Mouse (Mus musculus): ENCODE data around the gene Ebf1. TPM values are rescaled to one million over a fixed set of nuclear protein-coding genes. Genes with fewer than 3 reads are reported as not detected.

Ebf1 gene
- polyA plus RNA-seq, 1 experiment from 2014 or later, result 13.3 TPM

DNA sequence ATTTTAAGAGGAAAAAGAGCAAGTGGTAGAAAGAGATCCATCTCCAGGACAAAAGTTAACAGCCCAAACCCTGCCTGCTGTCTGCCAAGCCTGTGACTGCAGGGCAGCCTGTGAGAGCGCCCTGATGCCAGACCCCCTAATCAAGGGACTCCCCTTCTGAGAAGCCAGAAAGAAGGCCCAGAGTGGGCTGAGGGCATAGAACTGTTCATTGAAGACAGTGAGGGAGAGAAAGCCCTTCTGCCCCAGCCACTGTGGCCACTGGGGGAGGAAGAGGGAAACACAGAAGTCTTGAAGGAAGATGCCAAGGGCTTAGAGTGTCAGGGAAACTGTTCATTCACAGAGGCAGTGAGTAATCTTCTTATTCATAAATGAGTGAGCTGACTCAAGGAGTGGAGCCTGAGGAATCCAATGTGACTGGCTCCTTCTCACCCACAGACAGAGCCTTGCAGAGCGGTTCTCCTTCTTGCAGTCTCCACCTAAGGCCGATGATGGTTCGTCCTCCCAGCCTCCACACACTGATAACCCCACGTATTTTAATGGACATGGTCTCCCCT lies 195.2 kb downstream of the Ebf1 start:
- Histone ChIP-seq H3K4me3 (ENCODE audit: low read depth, low read length) (no peak overlapping the region), H3K27ac (ENCODE audit: low read length) (no peak overlapping the region), H3K4me2 (replicated peaks; ENCODE audit: low read depth, low read length) (no peak overlapping the region), H3K9me3 (ENCODE audit: control insufficient read depth, low read depth, low read length) (no peaks in the 10 kb centered on the region), H3K4me1 (ENCODE audit: control insufficient read depth, insufficient read depth, low read length) (no peaks in the 10 kb centered on the region), H3K27me3 (ENCODE audit: control insufficient read depth, insufficient read depth, low read length) (no peaks in the 10 kb centered on the region), H3K36me3 (ENCODE audit: control insufficient read depth, insufficient read depth, low read length) (no peaks in the 10 kb centered on the region), H3K9ac (replicated peaks; ENCODE audit: low read depth, low read length) (no peak overlapping the region)
- ATAC-seq (ENCODE audit: insufficient number of reproducible peaks, insufficient read depth, low FRiP score, low read depth), result no peak
- 86% methylated on average over 5 of the region's 5 CpGs for WGBS

DNA sequence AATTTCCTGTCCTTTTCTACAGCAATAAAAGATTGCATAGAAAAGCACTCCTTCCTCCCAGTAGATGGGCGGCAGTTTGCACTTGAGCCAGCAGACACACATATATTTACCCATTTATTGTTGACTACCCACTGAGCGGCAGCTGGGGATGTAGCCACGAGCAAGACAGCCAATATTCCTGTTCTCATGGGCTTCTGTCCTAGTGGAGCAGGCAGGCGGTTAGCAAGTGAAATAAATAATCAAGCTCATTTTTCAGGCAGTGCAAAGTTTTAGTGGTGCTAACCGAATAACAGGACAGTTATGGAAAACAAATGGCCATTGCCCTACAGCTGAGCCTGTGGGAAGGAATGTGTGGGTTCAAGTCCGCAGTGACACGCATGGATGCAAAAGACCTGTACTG lies 196.4 kb downstream of the Ebf1 start:
- H3K4me3 ChIP-seq (ENCODE audit: low read depth, low read length), result no peak overlapping the region
- no peak overlapping the region for H3K4me2 ChIP-seq (replicated peaks; ENCODE audit: low read depth, low read length)
- no peaks in the 10 kb centered on the region for H3K4me1 ChIP-seq (ENCODE audit: control insufficient read depth, insufficient read depth, low read length)
- no peaks in the 10 kb centered on the region for H3K9me3 ChIP-seq (ENCODE audit: control insufficient read depth, low read depth, low read length)
- no peak overlapping the region for H3K27ac ChIP-seq (ENCODE audit: low read length)
- no peak for ATAC-seq (ENCODE audit: insufficient number of reproducible peaks, insufficient read depth, low FRiP score, low read depth)
- no peaks in the 10 kb centered on the region for H3K36me3 ChIP-seq (ENCODE audit: control insufficient read depth, insufficient read depth, low read length)
- WGBS, result 73% methylated on average over 7 of the region's 7 CpGs
- no peaks in the 10 kb centered on the region for H3K27me3 ChIP-seq (ENCODE audit: control insufficient read depth, insufficient read depth, low read length)
- H3K9ac ChIP-seq (replicated peaks; ENCODE audit: low read depth, low read length), result no peak overlapping the region

DNA sequence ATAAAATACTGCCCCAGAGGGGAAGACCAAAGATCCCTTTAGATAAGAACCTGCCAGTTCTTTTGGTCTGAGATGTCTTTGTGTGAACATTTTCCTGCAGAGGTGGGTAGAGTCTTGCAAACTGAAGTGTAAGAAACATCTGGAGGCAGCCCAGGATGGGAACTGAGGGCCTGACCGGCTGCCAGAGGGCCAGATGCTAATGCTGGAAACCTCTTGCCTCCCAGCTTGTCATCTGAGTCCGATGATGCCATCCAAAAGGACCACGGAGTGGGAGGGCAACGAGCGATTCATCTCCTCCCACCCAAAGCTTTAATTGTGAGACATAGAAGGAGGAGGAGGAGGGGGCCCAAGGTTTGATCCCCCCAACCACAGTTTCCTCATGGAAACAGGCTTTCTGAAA lies 197.7 kb downstream of the Ebf1 start:
- H3K4me3 ChIP-seq (ENCODE audit: low read depth, low read length), result no peak overlapping the region
- H3K4me1 ChIP-seq (ENCODE audit: control insufficient read depth, insufficient read depth, low read length), result no peaks in the 10 kb centered on the region
- H3K36me3 ChIP-seq (ENCODE audit: control insufficient read depth, insufficient read depth, low read length), result no peaks in the 10 kb centered on the region
- H3K9ac ChIP-seq (replicated peaks; ENCODE audit: low read depth, low read length), result no peak overlapping the region
- H3K27ac ChIP-seq (ENCODE audit: low read length), result no peak overlapping the region
- no peak for ATAC-seq (ENCODE audit: insufficient number of reproducible peaks, insufficient read depth, low FRiP score, low read depth)
- no peak overlapping the region for H3K4me2 ChIP-seq (replicated peaks; ENCODE audit: low read depth, low read length)
- no peaks in the 10 kb centered on the region for H3K9me3 ChIP-seq (ENCODE audit: control insufficient read depth, low read depth, low read length)
- WGBS, result 84% methylated on average over 5 of the region's 5 CpGs
- H3K27me3 ChIP-seq (ENCODE audit: control insufficient read depth, insufficient read depth, low read length), result no peaks in the 10 kb centered on the region

DNA sequence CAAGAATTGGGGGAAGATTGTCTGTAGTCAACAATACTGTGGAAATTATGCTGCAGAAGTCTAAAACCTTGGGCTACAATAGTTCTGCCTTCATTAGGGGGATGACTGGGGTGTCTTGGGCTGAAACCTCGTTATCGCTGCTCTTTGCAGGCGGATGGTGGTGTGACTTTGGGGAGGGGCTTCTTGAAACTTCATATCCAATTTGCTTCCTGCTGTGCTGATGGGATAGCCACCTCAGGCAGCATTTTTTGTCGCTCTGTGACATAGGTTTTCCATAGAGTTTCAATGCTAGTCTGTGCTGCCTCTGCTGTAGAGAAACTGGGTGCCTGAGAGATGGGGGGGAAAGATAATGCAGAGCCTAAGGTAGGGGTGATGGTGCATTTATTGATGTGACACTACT lies 198.9 kb downstream of the Ebf1 start:
- H3K27me3 ChIP-seq (ENCODE audit: control insufficient read depth, insufficient read depth, low read length), result no peaks in the 10 kb centered on the region
- 80% methylated on average over 4 of the region's 4 CpGs for WGBS

DNA sequence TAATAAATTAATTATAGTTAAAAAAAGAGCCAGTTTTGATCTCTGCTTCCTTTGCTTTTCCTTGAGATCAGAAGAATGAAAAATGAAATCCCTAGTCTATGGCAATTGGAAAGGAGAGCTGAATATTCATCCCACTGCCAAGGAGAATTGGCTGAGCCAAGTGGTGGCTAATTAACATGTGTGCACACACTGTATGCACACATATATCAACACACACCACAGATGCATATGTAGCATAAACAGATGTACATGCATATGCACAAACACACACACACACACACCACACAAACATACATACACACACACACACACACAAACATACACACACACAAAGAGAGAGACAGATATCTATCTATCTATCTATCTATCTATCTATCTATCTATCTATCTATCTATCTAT lies 205.2 kb downstream of the Ebf1 start:
- H3K27me3 ChIP-seq (ENCODE audit: control insufficient read depth, insufficient read depth, low read length), result no peaks in the 10 kb centered on the region
- no peak overlapping the region for H3K27ac ChIP-seq (ENCODE audit: low read length)
- no peak for ATAC-seq (ENCODE audit: insufficient number of reproducible peaks, insufficient read depth, low FRiP score, low read depth)
- H3K36me3 ChIP-seq (ENCODE audit: control insufficient read depth, insufficient read depth, low read length), result no peaks in the 10 kb centered on the region
- no peak overlapping the region for H3K4me2 ChIP-seq (replicated peaks; ENCODE audit: low read depth, low read length)
- H3K4me1 ChIP-seq (ENCODE audit: control insufficient read depth, insufficient read depth, low read length), result no peaks in the 10 kb centered on the region
- H3K9me3 ChIP-seq (ENCODE audit: control insufficient read depth, low read depth, low read length), result no peaks in the 10 kb centered on the region
- no peak overlapping the region for H3K4me3 ChIP-seq (ENCODE audit: low read depth, low read length)
- no peak overlapping the region for H3K9ac ChIP-seq (replicated peaks; ENCODE audit: low read depth, low read length)

More for the DNA sequence above, 198.9 kb downstream of the Ebf1 start:
- Histone ChIP-seq H3K36me3 (ENCODE audit: control insufficient read depth, insufficient read depth, low read length) (no peaks in the 10 kb centered on the region), H3K4me3 (ENCODE audit: low read depth, low read length) (no peak overlapping the region), H3K4me1 (ENCODE audit: control insufficient read depth, insufficient read depth, low read length) (no peaks in the 10 kb centered on the region), H3K9ac (replicated peaks; ENCODE audit: low read depth, low read length) (no peak overlapping the region), H3K27ac (ENCODE audit: low read length) (no peak overlapping the region), H3K9me3 (ENCODE audit: control insufficient read depth, low read depth, low read length) (no peaks in the 10 kb centered on the region), H3K4me2 (replicated peaks; ENCODE audit: low read depth, low read length) (no peak overlapping the region)
- no peak for ATAC-seq (ENCODE audit: insufficient number of reproducible peaks, insufficient read depth, low FRiP score, low read depth)

DNA sequence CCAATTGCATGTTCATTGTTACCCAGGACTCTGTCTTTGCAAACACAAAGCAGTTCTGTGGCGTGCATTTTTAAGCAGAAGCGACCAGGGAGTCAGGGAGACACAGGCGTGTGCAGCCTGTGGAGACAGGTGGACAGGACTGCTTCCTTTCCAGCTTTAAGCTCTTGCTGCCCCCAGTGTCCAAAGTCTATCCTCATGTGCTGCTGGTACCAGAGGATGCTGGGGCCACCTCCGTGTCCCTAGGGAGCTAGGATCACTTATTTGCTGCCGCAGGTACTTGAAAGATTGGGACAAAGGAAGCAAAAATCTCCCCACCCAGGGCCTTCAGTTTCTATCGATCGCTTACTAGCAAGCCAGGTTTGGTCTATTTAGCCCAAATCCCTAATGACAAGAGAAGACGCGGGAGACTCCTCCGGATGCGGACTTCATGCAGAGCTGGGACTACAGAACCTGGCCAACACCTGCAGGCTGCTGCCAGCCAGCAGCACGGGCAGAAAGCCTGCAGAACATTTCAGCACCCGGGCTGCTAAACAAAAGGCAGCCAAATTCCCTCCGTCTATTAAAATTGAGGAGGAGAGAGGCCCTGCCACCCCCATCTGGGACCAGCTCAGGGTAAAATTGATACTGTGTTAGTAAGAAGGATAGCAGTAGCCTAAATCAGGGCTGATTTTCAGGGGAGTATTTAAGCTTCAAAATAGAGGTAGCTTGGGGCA lies 215.3 kb downstream of the Ebf1 start:
- Histone ChIP-seq H3K4me3 (ENCODE audit: low read depth, low read length) (no peak overlapping the region), H3K4me2 (replicated peaks; ENCODE audit: low read depth, low read length) (no peak overlapping the region), H3K4me1 (ENCODE audit: control insufficient read depth, insufficient read depth, low read length) (peaks cover 5% of the 10 kb centered on the region; the same call in 1 of the 2 replicates), H3K36me3 (ENCODE audit: control insufficient read depth, insufficient read depth, low read length) (no peaks in the 10 kb centered on the region), H3K9ac (replicated peaks; ENCODE audit: low read depth, low read length) (no peak overlapping the region), H3K27ac (ENCODE audit: low read length) (no peak overlapping the region), H3K27me3 (ENCODE audit: control insufficient read depth, insufficient read depth, low read length) (no peaks in the 10 kb centered on the region), H3K9me3 (ENCODE audit: control insufficient read depth, low read depth, low read length) (no peaks in the 10 kb centered on the region)
- 18% methylated on average over 14 of the region's 14 CpGs for WGBS
- no peak for ATAC-seq (ENCODE audit: insufficient number of reproducible peaks, insufficient read depth, low FRiP score, low read depth)

- no peak overlapping the region for H3K9ac ChIP-seq (replicated peaks; ENCODE audit: low read depth, low read length)
- no peak overlapping the region for H3K27ac ChIP-seq (ENCODE audit: low read length)
- H3K27me3 ChIP-seq (ENCODE audit: control insufficient read depth, insufficient read depth, low read length), result no peaks in the 10 kb centered on the region
- no peaks in the 10 kb centered on the region for H3K9me3 ChIP-seq (ENCODE audit: control insufficient read depth, low read depth, low read length)
- H3K4me3 ChIP-seq (ENCODE audit: low read depth, low read length), result no peak overlapping the region
- 10% methylated on average over 4 of the region's 4 CpGs for WGBS
- H3K4me2 ChIP-seq (replicated peaks; ENCODE audit: low read depth, low read length), result no peak overlapping the region
- peaks cover 5% of the 10 kb centered on the region; the same call in 1 of the 2 replicates for H3K4me1 ChIP-seq (ENCODE audit: control insufficient read depth, insufficient read depth, low read length)
- H3K36me3 ChIP-seq (ENCODE audit: control insufficient read depth, insufficient read depth, low read length), result no peaks in the 10 kb centered on the region
- ATAC-seq (ENCODE audit: insufficient number of reproducible peaks, insufficient read depth, low FRiP score, low read depth), result no peak
These were observed 215.8 kb downstream of the Ebf1 start for GRCm38 (mm10) chr11:44832940-44833254.

DNA sequence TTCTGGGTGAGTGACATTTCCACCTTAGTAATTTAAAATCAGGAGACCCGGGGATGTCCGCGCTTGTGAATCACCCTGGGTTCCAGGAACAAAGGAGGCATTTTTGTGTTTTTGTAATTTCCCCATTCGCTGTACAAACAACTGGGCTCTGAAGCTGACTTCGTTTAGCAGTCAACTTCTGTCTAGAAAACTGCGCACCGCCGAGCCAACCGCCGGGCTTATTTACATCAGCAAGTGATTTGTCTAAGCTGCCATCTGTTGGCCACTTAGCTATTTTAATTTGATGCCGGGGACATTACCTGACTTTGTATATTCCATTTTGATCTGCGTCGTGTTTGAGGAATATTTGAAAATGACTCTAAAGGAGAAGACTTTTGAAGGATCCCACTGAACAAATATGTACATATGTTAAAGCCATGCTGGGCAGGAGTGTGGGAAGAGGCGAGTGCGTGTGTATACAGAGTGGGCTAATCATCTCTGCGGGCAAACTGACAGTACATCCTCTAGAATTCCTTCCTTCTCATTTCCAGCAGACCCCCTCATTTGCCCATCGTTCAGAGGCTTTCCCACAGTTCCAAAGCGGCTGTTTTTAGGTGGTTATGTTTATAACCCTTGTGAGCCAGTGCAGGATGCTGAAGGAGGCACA lies 216.4 kb downstream of the Ebf1 start:
- Histone ChIP-seq H3K27me3 (ENCODE audit: control insufficient read depth, insufficient read depth, low read length) (no peaks in the 10 kb centered on the region), H3K4me1 (ENCODE audit: control insufficient read depth, insufficient read depth, low read length) (peaks cover 5% of the 10 kb centered on the region; the same call in 1 of the 2 replicates), H3K9ac (replicated peaks; ENCODE audit: low read depth, low read length) (no peak overlapping the region), H3K4me3 (ENCODE audit: low read depth, low read length) (no peak overlapping the region), H3K4me2 (replicated peaks; ENCODE audit: low read depth, low read length) (no peak overlapping the region), H3K27ac (ENCODE audit: low read length) (no peak overlapping the region), H3K36me3 (ENCODE audit: control insufficient read depth, insufficient read depth, low read length) (no peaks in the 10 kb centered on the region), H3K9me3 (ENCODE audit: control insufficient read depth, low read depth, low read length) (no peaks in the 10 kb centered on the region)
- 24% methylated on average over 18 of the region's 18 CpGs for WGBS
- ATAC-seq (ENCODE audit: insufficient number of reproducible peaks, insufficient read depth, low FRiP score, low read depth), result no peak
